Mouse (Mus musculus) brain, embryonic 14.5 days (tissue): ENCODE measurements around the gene Gm13030.

ENCODE experiments used
- CTCF ChIP-seq: fragments of 200-500 bp; IDR thresholded peaks from 2 replicates; pipeline ENCODE4 v1.5.1; 2012; ENCODE audit warnings: inconsistent platforms, mild to moderate bottlenecking, moderate library complexity, borderline replicate concordance; ENCODE audit not compliant: insufficient read depth, insufficient read length; ENCODE audit errors: extremely low read depth
- POLR2A ChIP-seq: fragments of 200-500 bp; IDR thresholded peaks from 2 replicates; pipeline ENCODE4 v1.6.1; 2012; ENCODE audit warnings: mild to moderate bottlenecking, inconsistent platforms, borderline replicate concordance; ENCODE audit not compliant: poor library complexity, insufficient read depth, insufficient read length, severe bottlenecking; ENCODE audit errors: extremely low read depth

DNA sequence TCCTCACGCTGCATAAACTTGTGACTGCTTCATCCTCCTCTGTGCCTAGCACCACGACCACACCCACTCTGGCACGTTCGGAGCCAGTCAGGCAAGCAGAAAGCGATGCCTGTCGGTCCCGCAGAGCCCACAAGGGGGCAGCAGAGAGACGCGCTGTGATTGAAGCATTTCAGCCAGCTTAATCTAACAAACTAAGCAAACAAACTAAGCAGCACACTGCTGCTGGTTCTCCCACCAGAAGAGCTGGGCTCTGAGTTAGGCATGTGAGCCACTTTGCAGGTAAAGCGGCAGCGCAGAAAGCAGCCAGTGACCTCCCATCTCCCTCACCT, 48.3 kb upstream of the Gm13030 start:
- TF ChIP-seq POLR2A, result no peak
- peak; percentile 100 for TF ChIP-seq CTCF
